Mouse (Mus musculus) macrophage (primary cell): ENCODE results near the gene Atxn7l1. TPM values are rescaled to one million over a fixed set of nuclear protein-coding genes. Genes with fewer than 3 reads are reported as not detected.

Experiments used
- polyA plus RNA-seq: library from polyadenylated mRNA; stranded (reverse); fragments of 250-400 nt; gene quantifications from 3 replicates; pipeline ENCODE4 v1.2.4, GENCODE M21; 2018; ENCODE audit warnings: inconsistent platforms

The Atxn7l1 gene
- polyA plus RNA-seq, 1 experiment from 2014 or later, result 70.4 TPM

Other genes with a start within 250 kb of the Atxn7l1 start
- gene Sypl, start 193.8 kb upstream of the Atxn7l1 start, polyA plus RNA-seq, result 136 to 183 TPM (median 177 TPM) in 3 replicates
- gene Cdhr3, start 54.8 kb upstream of the Atxn7l1 start, polyA plus RNA-seq, result not detected in 3 replicates
- not detected in 3 replicates for gene Efcab10, start 247.2 kb downstream of the Atxn7l1 start, polyA plus RNA-seq